Mouse (Mus musculus) liver, embryonic 15.5 days (tissue): ENCODE measurements around the gene 7530416G11Rik. TPM values are rescaled to one million over a fixed set of nuclear protein-coding genes. Genes with fewer than 3 reads are reported as not detected.

ENCODE experiments used
- ATAC-seq: fragments of 200-750 bp; cut with Nextera tagmentation; 2 replicates; pipeline ENCODE4 v1.8.0; 2017; ENCODE audit warnings: moderate number of reproducible peaks, mild to moderate bottlenecking, moderate library complexity; ENCODE audit not compliant: insufficient read depth
- H3K27ac ChIP-seq: fragments of 300-500 bp; sonication (generic); replicated peaks from 2 replicates; pipeline ENCODE4 v1.5.1; 2015; ENCODE audit warnings: mild to moderate bottlenecking, inconsistent platforms
- H3K27me3 ChIP-seq: fragments of 300-500 bp; sonication (generic); 2 replicates; pipeline ENCODE4 v1.6.1; 2015; ENCODE audit warnings: mild to moderate bottlenecking, inconsistent platforms
- H3K36me3 ChIP-seq: fragments of 300-500 bp; sonication (generic); replicated peaks from 2 replicates; pipeline ENCODE4 v1.6.1; 2015; ENCODE audit warnings: moderate library complexity, mild to moderate bottlenecking, inconsistent platforms
- H3K4me1 ChIP-seq: fragments of 300-500 bp; sonication (generic); replicated peaks from 2 replicates; pipeline ENCODE4 v1.6.1; 2015; ENCODE audit warnings: inconsistent platforms
- H3K4me2 ChIP-seq: fragments of 300-500 bp; sonication (generic); 2 replicates; pipeline ENCODE4 v1.6.1; 2015; ENCODE audit warnings: moderate library complexity, mild to moderate bottlenecking, inconsistent platforms
- H3K4me3 ChIP-seq: fragments of 300-500 bp; sonication (generic); replicated peaks from 2 replicates; pipeline ENCODE4 v1.5.1; 2015; ENCODE audit warnings: mild to moderate bottlenecking, inconsistent platforms
- H3K9ac ChIP-seq: fragments of 300-500 bp; sonication (generic); 2 replicates; pipeline ENCODE4 v1.6.1; 2015; ENCODE audit warnings: moderate library complexity, mild to moderate bottlenecking, inconsistent platforms
- H3K9me3 ChIP-seq: fragments of 300-500 bp; sonication (generic); replicated peaks from 2 replicates; pipeline ENCODE4 v1.6.1; 2016; ENCODE audit warnings: inconsistent platforms
- WGBS: fragments of 180-500 bp; shearing (Covaris S2); methylation state at CpG from one replicate; pipeline ENCODE4 v1.1.7; 2015; ENCODE audit warnings: mixed read lengths; ENCODE audit not compliant: insufficient replicate concordance; 5-methylcytosine and 5-hydroxymethylcytosine counted together
- polyA plus RNA-seq: library from polyadenylated mRNA; unstranded; fragments of >200 nt; fragmentation: Nextera tagmentation; extraction: Ambion mirVana; gene quantifications from 2 replicates; pipeline ENCODE4 v1.2.1, GENCODE M21; 2015

Gene 7530416G11Rik
- polyA plus RNA-seq, 1 experiment from 2014 or later: not detected

- H3K9ac ChIP-seq: no peak overlapping the region
- no peak overlapping the region for H3K4me3 ChIP-seq
- no peaks in the 10 kb centered on the region for H3K36me3 ChIP-seq
- H3K4me1 ChIP-seq: no peaks in the 10 kb centered on the region; the same call in 1 of the 2 replicates
- ATAC-seq: no peak
- H3K4me2 ChIP-seq: no peak overlapping the region
- H3K27me3 ChIP-seq: peaks cover 12% of the 10 kb centered on the region; the same call in 1 of the 2 replicates
- no peaks in the 10 kb centered on the region for H3K9me3 ChIP-seq
- no peak overlapping the region for H3K27ac ChIP-seq
- WGBS: 47% methylated on average over 4 of the region's 4 CpGs
These were observed 16.4 kb upstream of the 7530416G11Rik start for GRCm38 (mm10) chr15:85519438-85519837.

GRCm38 (mm10) chr15:85507370-85508014 is 4.5 kb upstream of the 7530416G11Rik start:
- Histone ChIP-seq H3K4me2 (no peak overlapping the region), H3K9ac (no peak overlapping the region), H3K27ac (no peak overlapping the region), H3K4me1 (no peaks in the 10 kb centered on the region), H3K9me3 (no peaks in the 10 kb centered on the region), H3K36me3 (no peaks in the 10 kb centered on the region), H3K27me3 (no peaks in the 10 kb centered on the region), H3K4me3 (no peak overlapping the region)
- no peak for ATAC-seq
- 62% methylated on average over 32 of the region's 32 CpGs for whole genome bisulfite sequencing

GRCm38 (mm10) chr15:85506680-85507079 is 3.7 kb upstream of the 7530416G11Rik start:
- H3K27me3 ChIP-seq: no peaks in the 10 kb centered on the region
- H3K4me3 ChIP-seq: no peak overlapping the region
- H3K4me2 ChIP-seq: no peak overlapping the region
- no peak for ATAC-seq
- no peaks in the 10 kb centered on the region for H3K9me3 ChIP-seq
- H3K9ac ChIP-seq: no peak overlapping the region
- no peaks in the 10 kb centered on the region for H3K36me3 ChIP-seq
- no peaks in the 10 kb centered on the region for H3K4me1 ChIP-seq
- H3K27ac ChIP-seq: no peak overlapping the region
- 6% methylated on average over 1 of the region's 1 CpGs for WGBS

- Histone ChIP-seq H3K4me2 (no peak overlapping the region), H3K4me1 (no peaks in the 10 kb centered on the region), H3K9ac (no peak overlapping the region), H3K9me3 (no peaks in the 10 kb centered on the region), H3K27me3 (no peaks in the 10 kb centered on the region), H3K27ac (no peak overlapping the region), H3K36me3 (no peaks in the 10 kb centered on the region), H3K4me3 (no peak overlapping the region)
- no peak for ATAC-seq
- 58% methylated on average over 14 of the region's 14 CpGs for WGBS
These were observed 2.3 kb upstream of the 7530416G11Rik start for GRCm38 (mm10) chr15:85505118-85505925.

GRCm38 (mm10) chr15:85500267-85500666 is 2.8 kb downstream of the 7530416G11Rik start:
- no peaks in the 10 kb centered on the region for H3K36me3 ChIP-seq
- H3K9ac ChIP-seq: no peak overlapping the region
- H3K4me2 ChIP-seq: no peak overlapping the region
- H3K27ac ChIP-seq: no peak overlapping the region
- no peaks in the 10 kb centered on the region for H3K4me1 ChIP-seq
- H3K9me3 ChIP-seq: no peaks in the 10 kb centered on the region
- H3K27me3 ChIP-seq: peaks cover 2% of the 10 kb centered on the region; the same call in 1 of the 2 replicates
- WGBS: 72% methylated on average over 10 of the region's 10 CpGs
- no peak overlapping the region for H3K4me3 ChIP-seq
- no peak for ATAC-seq

GRCm38 (mm10) chr15:85497981-85498475 is 5.0 kb downstream of the 7530416G11Rik start:
- 63% methylated on average over 10 of the region's 10 CpGs for WGBS
- no peaks in the 10 kb centered on the region for H3K4me1 ChIP-seq
- H3K9me3 ChIP-seq: no peaks in the 10 kb centered on the region
- H3K9ac ChIP-seq: no peak overlapping the region
- peaks cover 17% of the 10 kb centered on the region for H3K27me3 ChIP-seq
- no peak overlapping the region for H3K4me2 ChIP-seq
- no peak for ATAC-seq
- no peak overlapping the region for H3K4me3 ChIP-seq
- H3K27ac ChIP-seq: no peak overlapping the region
- no peaks in the 10 kb centered on the region for H3K36me3 ChIP-seq

- WGBS: 41% methylated on average over 4 of the region's 4 CpGs
- no peak overlapping the region for H3K27ac ChIP-seq
These were observed 5.5 kb downstream of the 7530416G11Rik start for GRCm38 (mm10) chr15:85497548-85497947.

GRCm38 (mm10) chr15:85494163-85494621 is 8.8 kb downstream of the 7530416G11Rik start:
- Histone ChIP-seq H3K4me2 (no peak overlapping the region), H3K9me3 (no peaks in the 10 kb centered on the region), H3K27me3 (peaks cover 17% of the 10 kb centered on the region), H3K36me3 (no peaks in the 10 kb centered on the region), H3K9ac (no peak overlapping the region), H3K27ac (no peak overlapping the region), H3K4me3 (no peak overlapping the region), H3K4me1 (no peaks in the 10 kb centered on the region)
- ATAC-seq: no peak
- 11% methylated on average over 11 of the region's 11 CpGs for WGBS

More at GRCm38 (mm10) chr15:85497548-85497947, 5.5 kb downstream of the 7530416G11Rik start:
- Histone ChIP-seq H3K27me3 (peaks cover 17% of the 10 kb centered on the region), H3K36me3 (no peaks in the 10 kb centered on the region), H3K4me2 (no peak overlapping the region), H3K9ac (no peak overlapping the region), H3K4me1 (no peaks in the 10 kb centered on the region), H3K4me3 (no peak overlapping the region), H3K9me3 (no peaks in the 10 kb centered on the region)
- ATAC-seq: no peak

- Histone ChIP-seq H3K9me3 (no peaks in the 10 kb centered on the region), H3K9ac (no peak overlapping the region), H3K4me1 (no peaks in the 10 kb centered on the region), H3K27me3 (peaks cover 10% of the 10 kb centered on the region), H3K27ac (no peak overlapping the region), H3K4me2 (no peak overlapping the region), H3K4me3 (no peak overlapping the region), H3K36me3 (no peaks in the 10 kb centered on the region)
- WGBS: 69% methylated on average over 7 of the region's 7 CpGs
- no peak for ATAC-seq
These were observed 13.3 kb downstream of the 7530416G11Rik start for GRCm38 (mm10) chr15:85489751-85490150.

- no peak overlapping the region for H3K9ac ChIP-seq
- H3K36me3 ChIP-seq: no peaks in the 10 kb centered on the region
- H3K27ac ChIP-seq: no peak overlapping the region
- H3K27me3 ChIP-seq: peaks cover 1% of the 10 kb centered on the region; the same call in 1 of the 2 replicates
- no peak overlapping the region for H3K4me3 ChIP-seq
- WGBS: 69% methylated on average over 10 of the region's 10 CpGs
- no peaks in the 10 kb centered on the region for H3K4me1 ChIP-seq
- H3K9me3 ChIP-seq: no peaks in the 10 kb centered on the region
- no peak for ATAC-seq
- no peak overlapping the region for H3K4me2 ChIP-seq
These were observed 14.1 kb downstream of the 7530416G11Rik start for GRCm38 (mm10) chr15:85488900-85489299.

GRCm38 (mm10) chr15:85480630-85481029 is 22.4 kb downstream of the 7530416G11Rik start:
- 50% methylated on average over 3 of the region's 3 CpGs for WGBS
- Histone ChIP-seq H3K4me1 (no peaks in the 10 kb centered on the region), H3K27me3 (peaks cover 3% of the 10 kb centered on the region; the same call in 1 of the 2 replicates), H3K9me3 (no peaks in the 10 kb centered on the region), H3K9ac (no peak overlapping the region), H3K4me2 (no peak overlapping the region), H3K4me3 (no peak overlapping the region), H3K36me3 (no peaks in the 10 kb centered on the region), H3K27ac (no peak overlapping the region)
- ATAC-seq: no peak
